Mouse (Mus musculus) limb, embryonic 12.5 days (tissue): ENCODE data around the gene Def8. TPM values are rescaled to one million over a fixed set of nuclear protein-coding genes. Genes with fewer than 3 reads are reported as not detected.
"Not testable (repeated sequence)": the region's sequence is repeated elsewhere in the genome, so short reads cannot be mapped to it uniquely, and the experiment has no call there.

ENCODE experiments used
- ATAC-seq: fragments of 200-750 bp; cut with Nextera tagmentation; 2 replicates; pipeline ENCODE4 v1.8.0; 2017; ENCODE audit warnings: low read depth, moderate TSS enrichment; ENCODE audit not compliant: insufficient number of reproducible peaks, insufficient read depth, low FRiP score, low TSS enrichment
- H3K27ac ChIP-seq: fragments of 300-500 bp; sonication (generic); 2 replicates; pipeline ENCODE4 v1.5.1; 2016; ENCODE audit warnings: mild to moderate bottlenecking, moderate library complexity
- H3K27me3 ChIP-seq: fragments of 300-500 bp; sonication (generic); 2 replicates; pipeline ENCODE4 v1.6.1; 2016; ENCODE audit warnings: mild to moderate bottlenecking, moderate library complexity
- H3K36me3 ChIP-seq: fragments of 300-500 bp; sonication (generic); 2 replicates; pipeline ENCODE4 v1.6.1; 2016; ENCODE audit warnings: mild to moderate bottlenecking, moderate library complexity
- H3K4me1 ChIP-seq: fragments of 300-500 bp; sonication (generic); replicated peaks from 2 replicates; pipeline ENCODE4 v1.6.1; 2016
- H3K4me2 ChIP-seq: fragments of 300-500 bp; sonication (generic); 2 replicates; pipeline ENCODE4 v1.6.1; 2016; ENCODE audit warnings: mild to moderate bottlenecking, moderate library complexity
- H3K4me3 ChIP-seq: fragments of 300-500 bp; sonication (generic); replicated peaks from 2 replicates; pipeline ENCODE4 v1.5.1; 2016; ENCODE audit warnings: mild to moderate bottlenecking
- H3K9ac ChIP-seq: fragments of 300-500 bp; sonication (generic); replicated peaks from 2 replicates; pipeline ENCODE4 v1.6.1; 2016; ENCODE audit warnings: mild to moderate bottlenecking, moderate library complexity
- H3K9me3 ChIP-seq: fragments of 300-500 bp; sonication (generic); 2 replicates; pipeline ENCODE4 v1.6.1; 2016; ENCODE audit warnings: mild to moderate bottlenecking, moderate library complexity
- WGBS: fragments of 180-500 bp; shearing (Covaris S2); methylation state at CpG from one replicate; pipeline ENCODE4 v1.1.7; 2016; 5-methylcytosine and 5-hydroxymethylcytosine counted together
- polyA plus RNA-seq: library from polyadenylated mRNA; unstranded; fragments of >200 nt; fragmentation: Nextera tagmentation; extraction: Ambion mirVana; gene quantifications from 2 replicates; pipeline ENCODE4 v1.2.1, GENCODE M21; 2016

The Def8 gene
- polyA plus RNA-seq, 1 experiment from 2014 or later, result 40.4 TPM

- H3K27me3 ChIP-seq, result peaks cover 51% of the 10 kb centered on the region
- H3K27ac ChIP-seq, result no peak overlapping the region
- H3K9me3 ChIP-seq, result no peaks in the 10 kb centered on the region
- no peak overlapping the region for H3K4me2 ChIP-seq
- no peak overlapping the region for H3K4me3 ChIP-seq
- H3K4me1 ChIP-seq, result peaks cover 16% of the 10 kb centered on the region
- H3K36me3 ChIP-seq, result no peaks in the 10 kb centered on the region
- no peak for ATAC-seq
- 8% methylated on average over 9 of the region's 9 CpGs for WGBS
- no peak overlapping the region for H3K9ac ChIP-seq
Observed at GRCm38 (mm10) chr8:123414255-123414654, 9.1 kb upstream of the Def8 start.

GRCm38 (mm10) chr8:123414997-123415696 lies 8.2 kb upstream of the Def8 start:
- H3K4me3 ChIP-seq, H3K9me3 ChIP-seq, H3K9ac ChIP-seq, H3K4me2 ChIP-seq, H3K36me3 ChIP-seq, ATAC-seq, H3K27ac ChIP-seq: not testable (repeated sequence)
- 77% methylated on average over 5 of the region's 5 CpGs for WGBS
- H3K4me1 ChIP-seq, result peaks cover 16% of the 10 kb centered on the region
- H3K27me3 ChIP-seq, result peaks cover 42% of the 10 kb centered on the region

DNA sequence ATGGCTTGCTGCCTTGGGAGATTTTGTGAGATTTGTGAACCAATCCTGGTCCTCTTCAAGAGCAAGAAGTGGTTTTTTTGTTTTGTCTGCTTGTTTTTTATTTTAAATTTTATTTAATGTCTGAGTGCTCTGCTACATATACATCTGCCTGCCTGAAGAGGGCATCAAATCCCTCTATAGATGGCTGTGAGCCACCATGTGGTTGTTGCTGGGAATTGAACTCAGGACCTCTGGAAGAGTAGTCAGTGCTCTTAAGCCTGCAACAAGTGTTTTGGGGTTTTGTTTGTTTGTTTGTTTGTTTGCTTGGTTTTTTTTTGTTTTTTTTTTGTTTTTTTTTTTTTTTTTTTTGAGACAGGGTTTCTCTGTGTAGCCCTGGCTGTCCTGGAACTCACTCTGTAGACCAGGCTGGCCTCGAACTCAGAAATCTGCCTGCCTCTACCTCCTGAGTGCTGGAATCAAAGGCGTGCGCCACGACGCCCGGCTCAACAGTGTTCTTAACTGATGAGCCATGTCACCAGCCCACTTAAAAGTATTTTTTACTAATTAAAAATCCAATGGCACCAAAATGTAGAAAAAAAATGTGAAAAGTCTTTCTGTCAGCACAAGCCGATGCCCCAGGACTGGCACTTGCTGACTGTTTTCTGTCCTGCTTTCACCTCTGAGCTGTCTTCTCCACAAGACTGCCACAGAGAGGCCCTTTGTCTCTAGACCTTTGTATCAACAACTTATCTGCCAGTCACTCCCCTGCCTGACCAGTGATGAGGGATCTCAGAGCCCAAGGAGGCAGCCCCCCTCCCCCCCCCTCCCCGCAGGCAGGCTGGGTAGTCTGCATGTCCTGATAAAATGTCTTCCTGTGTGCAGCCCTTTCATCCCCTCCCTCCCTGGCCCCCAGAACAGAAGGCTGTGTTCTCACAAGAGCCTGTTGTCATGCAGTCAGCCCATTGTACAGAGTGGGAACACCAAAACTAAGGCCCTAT lies 7.1 kb upstream of the Def8 start:
- Histone ChIP-seq H3K4me3 (no peak overlapping the region), H3K4me2 (no peak overlapping the region), H3K27me3 (peaks cover 31% of the 10 kb centered on the region), H3K9ac (no peak overlapping the region), H3K27ac (no peak overlapping the region), H3K9me3 (no peaks in the 10 kb centered on the region), H3K36me3 (no peaks in the 10 kb centered on the region), H3K4me1 (peaks cover 16% of the 10 kb centered on the region)
- no peak for ATAC-seq
- WGBS, result 89% methylated on average over 8 of the region's 8 CpGs

DNA sequence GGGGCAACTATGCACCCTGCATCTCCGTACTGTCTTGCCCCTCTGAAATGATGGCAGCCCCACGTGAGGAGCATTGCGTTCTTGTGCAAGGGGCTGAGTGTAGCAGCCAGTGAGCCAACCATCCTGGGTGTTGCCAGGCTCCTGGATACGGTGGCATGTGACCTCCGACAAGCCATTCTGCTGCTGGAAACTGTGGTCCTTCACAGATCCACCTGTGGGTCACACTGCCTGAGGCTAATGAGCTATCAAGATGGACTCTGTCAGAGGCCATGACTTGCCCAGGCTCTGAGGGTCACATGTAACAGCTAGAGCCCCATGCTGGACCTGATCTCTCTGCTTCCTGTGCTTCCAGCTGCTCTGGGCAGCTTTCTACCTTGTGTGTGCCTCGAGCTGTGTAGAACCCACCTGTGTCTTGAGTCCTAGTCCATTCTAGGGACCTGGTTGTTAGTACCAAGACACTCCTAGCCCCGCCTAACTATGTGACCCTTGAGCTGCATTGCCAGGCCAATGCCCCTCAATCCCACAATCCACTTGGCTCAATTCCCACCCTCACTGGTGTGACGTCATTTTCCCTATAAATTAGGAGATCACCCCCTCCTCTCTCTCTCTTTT lies 6.3 kb upstream of the Def8 start:
- no peak overlapping the region for H3K4me2 ChIP-seq
- peaks cover 23% of the 10 kb centered on the region for H3K27me3 ChIP-seq
- peaks cover 10% of the 10 kb centered on the region for H3K4me1 ChIP-seq
- no peak overlapping the region for H3K27ac ChIP-seq
- WGBS, result 77% methylated on average over 8 of the region's 8 CpGs
- H3K9ac ChIP-seq, result no peak overlapping the region
- no peak for ATAC-seq
- no peaks in the 10 kb centered on the region for H3K36me3 ChIP-seq
- H3K9me3 ChIP-seq, result no peaks in the 10 kb centered on the region
- H3K4me3 ChIP-seq, result no peak overlapping the region

GRCm38 (mm10) chr8:123419711-123420110 lies 3.6 kb upstream of the Def8 start:
- no peak overlapping the region for H3K4me2 ChIP-seq
- no peaks in the 10 kb centered on the region for H3K36me3 ChIP-seq
- H3K27ac ChIP-seq, result no peak overlapping the region
- H3K4me3 ChIP-seq, result no peak overlapping the region
- ATAC-seq, result no peak
- no peak overlapping the region for H3K9ac ChIP-seq
- no peaks in the 10 kb centered on the region; the same call in 1 of the 2 replicates for H3K4me1 ChIP-seq
- no peaks in the 10 kb centered on the region; the same call in 1 of the 2 replicates for H3K27me3 ChIP-seq
- WGBS, result 93% methylated on average over 4 of the region's 4 CpGs
- no peaks in the 10 kb centered on the region for H3K9me3 ChIP-seq

- Histone ChIP-seq H3K27ac (no peak overlapping the region), H3K36me3 (no peaks in the 10 kb centered on the region), H3K9me3 (no peaks in the 10 kb centered on the region), H3K4me2 (no peak overlapping the region), H3K4me1 (no peaks in the 10 kb centered on the region; the same call in 1 of the 2 replicates), H3K9ac (no peak overlapping the region), H3K4me3 (no peak overlapping the region), H3K27me3 (no peaks in the 10 kb centered on the region; the same call in 1 of the 2 replicates)
- no peak for ATAC-seq
- 92% methylated on average over 34 of the region's 34 CpGs for WGBS
Observed at GRCm38 (mm10) chr8:123420525-123421281, 2.6 kb upstream of the Def8 start.

- Histone ChIP-seq H3K9me3 (peaks cover under 1% of the 10 kb centered on the region; the same call in 1 of the 2 replicates), H3K27ac (no peak overlapping the region), H3K27me3 (no peaks in the 10 kb centered on the region; the same call in 1 of the 2 replicates), H3K4me2 (no peak overlapping the region), H3K36me3 (no peaks in the 10 kb centered on the region), H3K9ac (no peak overlapping the region), H3K4me3 (no peak overlapping the region), H3K4me1 (no peaks in the 10 kb centered on the region; the same call in 1 of the 2 replicates)
- ATAC-seq, result no peak
- 87% methylated on average over 19 of the region's 19 CpGs for WGBS
Observed at GRCm38 (mm10) chr8:123421325-123421724, 2.0 kb upstream of the Def8 start.

- WGBS, result 19% methylated on average over 17 of the region's 17 CpGs
- Histone ChIP-seq H3K4me2 (peak overlapping the region; percentile 43), H3K36me3 (no peaks in the 10 kb centered on the region), H3K9ac (no peak overlapping the region), H3K27me3 (no peaks in the 10 kb centered on the region; the same call in 1 of the 2 replicates), H3K4me3 (peak overlapping the region; percentile 16; the same call in 1 of the 2 replicates), H3K9me3 (peaks cover 9% of the 10 kb centered on the region), H3K4me1 (no peaks in the 10 kb centered on the region; the same call in 1 of the 2 replicates), H3K27ac (no peak overlapping the region)
- ATAC-seq, result no peak
Observed at GRCm38 (mm10) chr8:123422056-123422780, 1.1 kb upstream of the Def8 start.

- no peaks in the 10 kb centered on the region; the same call in 1 of the 2 replicates for H3K27me3 ChIP-seq
- no peaks in the 10 kb centered on the region for H3K36me3 ChIP-seq
- no peak overlapping the region for H3K27ac ChIP-seq
- H3K9ac ChIP-seq, result no peak overlapping the region
- no peak overlapping the region for H3K4me3 ChIP-seq
- H3K4me2 ChIP-seq, result 0 out of 2 replicates have a peak overlapping the region, but pooled peaks have one; percentile 43
- no peak for ATAC-seq
- 13% methylated on average over 3 of the region's 3 CpGs for WGBS
- peaks cover 15% of the 10 kb centered on the region for H3K9me3 ChIP-seq
- H3K4me1 ChIP-seq, result no peaks in the 10 kb centered on the region; the same call in 1 of the 2 replicates
Observed at GRCm38 (mm10) chr8:123422781-123423159, 557 bp upstream of the Def8 start.
